Mouse (Mus musculus): ENCODE measurements around the gene Hnrnpa1. TPM values are rescaled to one million over a fixed set of nuclear protein-coding genes. Genes with fewer than 3 reads are reported as not detected.

Gene Hnrnpa1
- polyA plus RNA-seq, 1 experiment = 276 TPM

DNA sequence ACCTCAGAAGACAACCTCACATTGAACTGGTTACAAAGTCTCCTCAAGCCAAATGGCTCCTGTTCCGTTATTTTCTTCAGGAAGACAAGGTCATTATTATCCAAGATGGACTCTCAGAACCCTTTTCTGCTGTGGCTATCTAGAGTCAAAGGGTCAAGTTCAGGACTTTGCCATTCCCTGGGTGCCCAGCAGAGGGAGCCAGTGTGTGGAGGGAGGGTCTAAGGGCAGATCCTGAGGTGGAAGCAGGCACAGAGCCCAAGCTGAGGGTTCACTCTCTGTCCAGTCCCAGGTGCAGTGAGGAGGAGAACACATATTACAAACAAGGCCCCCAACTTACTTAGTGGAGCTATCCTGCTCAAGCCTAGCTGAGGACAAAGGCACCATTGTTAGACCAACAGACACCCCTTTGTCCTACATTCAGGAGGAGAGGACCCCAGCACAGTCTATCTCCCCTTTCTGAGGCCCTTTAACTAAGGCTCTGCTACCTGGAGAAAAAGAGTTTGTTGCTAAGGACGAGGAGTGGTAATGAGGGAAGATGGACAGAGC, 10.0 kb downstream of the Hnrnpa1 start:
- no peak overlapping the region for H3K4me3 ChIP-seq (ENCODE audit: insufficient read depth, low read length)
- peak; percentile 66 for TF ChIP-seq CTCF (IDR thresholded peaks at IDR 0.05; ENCODE audit: extremely low read depth, insufficient read depth, low read length)
- no peak for TF ChIP-seq POLR2A (IDR thresholded peaks at IDR 0.05; ENCODE audit: extremely low read depth, insufficient read depth, low read length)
- H3K4me1 ChIP-seq (ENCODE audit: control insufficient read depth, insufficient read depth, low read length) = no peaks in the 10 kb centered on the region
- no peak overlapping the region for H3K27ac ChIP-seq (ENCODE audit: insufficient read depth, low read length)

- no peak for TF ChIP-seq CTCF (IDR thresholded peaks at IDR 0.05; ENCODE audit: extremely low read depth, insufficient read depth, low read length)
- TF ChIP-seq POLR2A (IDR thresholded peaks at IDR 0.05; ENCODE audit: extremely low read depth, insufficient read depth, low read length) = no peak
- Histone ChIP-seq H3K4me1 (ENCODE audit: control insufficient read depth, insufficient read depth, low read length) (no peaks in the 10 kb centered on the region), H3K4me3 (ENCODE audit: insufficient read depth, low read length) (no peak overlapping the region), H3K27ac (ENCODE audit: insufficient read depth, low read length) (no peak overlapping the region)
Measured at GRCm38 (mm10) chr15:103251595-103251994, 11.4 kb downstream of the Hnrnpa1 start.

- Histone ChIP-seq H3K4me1 (ENCODE audit: control insufficient read depth, insufficient read depth, low read length) (no peaks in the 10 kb centered on the region), H3K4me3 (ENCODE audit: insufficient read depth, low read length) (no peak overlapping the region), H3K27ac (ENCODE audit: insufficient read depth, low read length) (no peak overlapping the region)
- TF ChIP-seq CTCF (IDR thresholded peaks at IDR 0.05; ENCODE audit: extremely low read depth, insufficient read depth, low read length) (no peak), POLR2A (IDR thresholded peaks at IDR 0.05; ENCODE audit: extremely low read depth, insufficient read depth, low read length) (no peak)
Measured at GRCm38 (mm10) chr15:103252660-103253059, 12.4 kb downstream of the Hnrnpa1 start.

DNA sequence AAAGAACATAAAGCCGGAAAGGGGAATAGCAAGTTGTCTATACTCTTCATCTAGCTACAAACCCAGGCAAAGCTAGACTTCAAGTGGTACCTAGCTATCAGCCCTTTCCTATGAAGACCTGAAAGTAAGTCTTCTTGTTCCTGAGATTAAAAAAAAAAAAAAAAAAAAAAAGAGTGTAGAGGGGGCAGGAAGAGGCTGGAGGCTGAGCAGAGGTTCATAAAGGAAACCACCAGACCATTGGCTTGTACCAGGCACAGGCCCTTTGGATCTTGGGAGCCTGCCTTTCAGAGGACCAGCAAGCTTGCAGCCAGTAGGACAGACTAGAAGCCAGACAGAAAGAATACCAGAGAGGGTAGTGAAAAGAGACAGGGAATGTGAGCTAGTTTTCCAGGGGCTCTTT, 13.1 kb downstream of the Hnrnpa1 start:
- TF ChIP-seq CTCF (IDR thresholded peaks at IDR 0.05; ENCODE audit: extremely low read depth, insufficient read depth, low read length) = no peak
- no peak for TF ChIP-seq POLR2A (IDR thresholded peaks at IDR 0.05; ENCODE audit: extremely low read depth, insufficient read depth, low read length)
- H3K4me1 ChIP-seq (ENCODE audit: control insufficient read depth, insufficient read depth, low read length) = no peaks in the 10 kb centered on the region
- no peak overlapping the region for H3K4me3 ChIP-seq (ENCODE audit: insufficient read depth, low read length)
- H3K27ac ChIP-seq (ENCODE audit: insufficient read depth, low read length) = no peak overlapping the region

DNA sequence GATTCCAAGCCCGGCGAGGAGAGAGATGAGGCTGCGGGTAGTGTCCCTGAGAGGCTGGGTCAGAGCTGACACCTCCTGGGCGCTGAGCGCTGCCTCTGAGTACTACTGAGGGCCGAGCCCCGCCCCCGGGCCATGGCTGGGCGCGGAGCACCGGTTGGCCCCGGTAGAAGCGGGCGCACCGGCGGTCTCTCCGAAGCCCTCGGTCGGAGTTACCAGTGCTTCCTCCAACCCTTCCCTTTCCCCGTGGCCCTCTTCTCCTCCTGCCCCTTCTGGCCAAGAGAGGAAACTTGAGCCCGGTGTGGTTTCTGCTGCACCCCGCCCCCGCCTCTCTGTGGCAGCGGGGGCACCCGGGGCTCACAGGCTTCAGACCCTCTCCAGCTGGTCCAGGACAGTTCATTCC, 14.9 kb downstream of the Hnrnpa1 start:
- H3K4me3 ChIP-seq (ENCODE audit: insufficient read depth, low read length) = no peak overlapping the region
- H3K4me1 ChIP-seq (ENCODE audit: control insufficient read depth, insufficient read depth, low read length) = no peaks in the 10 kb centered on the region
- TF ChIP-seq CTCF (IDR thresholded peaks at IDR 0.05; ENCODE audit: extremely low read depth, insufficient read depth, low read length) (no peak), POLR2A (IDR thresholded peaks at IDR 0.05; ENCODE audit: extremely low read depth, insufficient read depth, low read length) (no peak)
- H3K27ac ChIP-seq (ENCODE audit: insufficient read depth, low read length) = no peak overlapping the region

DNA sequence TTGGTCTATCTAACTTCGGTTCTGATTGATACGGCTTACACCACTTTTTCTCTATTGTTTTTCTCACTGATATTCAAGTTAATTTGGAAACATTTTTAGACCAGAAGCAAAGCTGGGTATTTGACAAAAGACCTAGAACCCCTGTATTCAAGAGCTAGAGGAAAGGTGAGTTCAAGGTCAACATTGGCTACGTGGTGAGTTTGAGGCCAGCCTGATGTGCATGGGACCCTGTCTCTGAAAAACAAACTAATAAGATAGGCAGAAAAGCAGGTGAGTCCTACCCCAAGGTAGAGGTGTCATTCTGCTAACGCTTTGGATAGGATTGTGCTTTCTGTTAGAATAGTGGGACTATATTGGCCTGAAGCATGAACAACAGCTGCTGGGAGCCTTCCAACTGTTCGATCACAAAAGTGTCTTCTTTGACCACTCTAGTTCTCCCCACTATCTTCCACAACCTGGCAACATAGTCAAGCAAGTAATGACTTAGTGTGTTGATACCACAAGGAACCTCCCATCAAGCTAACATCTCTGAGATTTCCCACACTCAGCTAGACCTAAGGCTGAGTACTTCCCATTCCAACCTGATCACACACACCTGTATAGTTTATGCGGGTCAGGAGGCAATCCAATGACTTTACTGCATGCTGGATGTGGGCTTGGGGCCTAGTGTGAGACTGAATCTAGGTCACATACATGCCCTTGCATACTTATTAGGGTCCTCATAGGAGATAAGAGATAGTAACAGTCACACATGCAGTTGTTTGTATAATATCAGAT, 16.2 kb downstream of the Hnrnpa1 start:
- Histone ChIP-seq H3K4me1 (ENCODE audit: control insufficient read depth, insufficient read depth, low read length) (no peaks in the 10 kb centered on the region), H3K27ac (ENCODE audit: insufficient read depth, low read length) (no peak overlapping the region), H3K4me3 (ENCODE audit: insufficient read depth, low read length) (no peak overlapping the region)
- no peak for TF ChIP-seq CTCF (IDR thresholded peaks at IDR 0.05; ENCODE audit: extremely low read depth, insufficient read depth, low read length)
- no peak for TF ChIP-seq POLR2A (IDR thresholded peaks at IDR 0.05; ENCODE audit: extremely low read depth, insufficient read depth, low read length)

DNA sequence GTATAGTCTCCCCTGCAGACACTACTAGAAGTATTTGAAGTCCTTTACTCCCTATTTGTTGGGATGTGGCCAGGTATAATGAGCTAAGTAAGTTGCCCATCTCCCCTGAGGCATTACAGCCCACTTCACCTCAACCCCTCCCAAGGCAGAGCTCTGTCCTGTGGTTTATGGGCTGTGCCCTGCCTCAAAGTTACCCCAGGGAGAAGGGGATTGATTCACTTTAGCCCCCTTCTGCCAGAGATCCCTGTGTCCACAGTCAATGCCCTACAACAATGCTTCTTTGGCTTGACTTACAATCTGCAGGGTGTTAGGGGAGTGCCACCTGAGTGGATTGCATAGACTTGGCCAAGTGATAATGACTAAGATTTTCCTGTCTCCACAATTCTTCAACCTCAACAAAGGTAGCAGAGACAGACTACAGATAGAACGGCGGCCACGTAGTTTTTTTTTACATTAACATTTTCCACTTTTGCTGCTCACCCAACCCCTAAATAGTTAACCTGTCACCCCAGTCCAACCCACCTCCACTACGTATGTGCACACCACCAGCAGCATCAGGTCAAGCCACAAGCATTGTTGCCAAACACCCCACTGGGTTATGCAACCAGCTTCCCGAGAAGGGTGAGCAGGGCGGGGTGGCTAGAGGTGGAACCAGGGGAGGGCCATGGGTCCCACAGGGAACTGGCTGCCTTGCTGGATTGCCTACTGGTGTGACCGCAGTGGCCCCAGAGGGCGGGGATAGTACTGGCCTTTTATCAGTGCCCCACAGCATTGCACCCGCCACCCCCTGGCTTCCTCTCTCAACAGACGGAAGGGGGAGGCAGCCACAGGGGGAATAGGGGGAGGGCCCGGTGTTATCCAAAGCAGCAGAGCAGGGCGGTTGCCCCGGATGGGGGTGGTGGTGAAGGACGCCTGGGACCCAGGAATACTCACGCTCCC, 17.8 kb downstream of the Hnrnpa1 start, which contains the start of gene Nfe2:
Gene Nfe2 (minus strand): TSS at position 614 of the 939 bp plus-strand sequence.
- TF ChIP-seq CTCF (IDR thresholded peaks at IDR 0.05; ENCODE audit: extremely low read depth, insufficient read depth, low read length) = no peak
- TF ChIP-seq POLR2A (IDR thresholded peaks at IDR 0.05; ENCODE audit: extremely low read depth, insufficient read depth, low read length) = no peak
- no peak within 1 kb of the TSS for H3K4me3 ChIP-seq (ENCODE audit: insufficient read depth, low read length)
- H3K4me1 ChIP-seq (ENCODE audit: control insufficient read depth, insufficient read depth, low read length) = no peaks in the 10 kb centered on the region
- 0 out of 2 replicates have a peak within 1 kb of the TSS, but pooled peaks have one; percentile 25 for H3K27ac ChIP-seq (ENCODE audit: insufficient read depth, low read length)

DNA sequence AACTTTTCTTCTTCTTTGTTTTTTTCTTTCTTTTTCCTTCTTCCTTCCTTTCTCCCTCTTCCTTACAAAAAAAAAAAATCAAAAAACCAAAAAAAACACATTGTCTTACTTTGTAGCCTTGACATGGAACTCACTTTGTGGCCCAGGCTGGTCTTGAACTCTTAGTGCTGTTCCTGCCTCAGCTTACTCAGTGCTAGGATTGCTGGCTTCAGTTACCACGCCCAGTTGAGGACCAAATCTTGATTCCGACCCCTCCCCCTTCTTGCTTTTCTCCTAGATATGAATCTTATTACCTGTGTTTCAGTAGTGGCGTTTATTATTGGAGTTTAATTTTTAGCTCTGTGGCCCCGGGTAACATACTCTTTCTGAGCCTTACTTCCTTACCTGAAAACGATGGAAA, 18.9 kb downstream of the Hnrnpa1 start:
- Histone ChIP-seq H3K4me3 (ENCODE audit: insufficient read depth, low read length) (no peak overlapping the region), H3K27ac (ENCODE audit: insufficient read depth, low read length) (no peak overlapping the region), H3K4me1 (ENCODE audit: control insufficient read depth, insufficient read depth, low read length) (no peaks in the 10 kb centered on the region)
- no peak for TF ChIP-seq CTCF (IDR thresholded peaks at IDR 0.05; ENCODE audit: extremely low read depth, insufficient read depth, low read length)
- TF ChIP-seq POLR2A (IDR thresholded peaks at IDR 0.05; ENCODE audit: extremely low read depth, insufficient read depth, low read length) = no peak

DNA sequence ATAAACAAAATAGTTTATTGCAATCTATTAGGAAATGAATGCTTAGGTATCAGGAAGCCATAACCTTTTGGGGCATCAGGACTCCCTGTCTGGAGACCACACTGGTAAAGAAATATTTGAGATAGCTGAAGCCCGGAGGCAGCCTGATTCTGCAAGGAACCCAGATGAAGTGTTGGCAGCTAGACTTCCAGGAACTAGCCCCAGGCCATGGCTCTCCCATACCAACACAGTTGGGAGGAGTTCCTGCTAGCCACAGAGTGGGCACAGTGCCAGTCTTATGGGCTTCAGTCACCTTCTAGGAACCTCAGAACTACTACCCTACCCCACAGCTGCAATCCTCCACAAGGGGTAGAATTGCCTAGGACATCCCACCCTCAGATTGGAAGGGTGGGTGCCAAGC, 19.8 kb downstream of the Hnrnpa1 start:
- TF ChIP-seq POLR2A (IDR thresholded peaks at IDR 0.05; ENCODE audit: extremely low read depth, insufficient read depth, low read length) = no peak
- TF ChIP-seq CTCF (IDR thresholded peaks at IDR 0.05; ENCODE audit: extremely low read depth, insufficient read depth, low read length) = no peak
- Histone ChIP-seq H3K27ac (ENCODE audit: insufficient read depth, low read length) (no peak overlapping the region), H3K4me3 (ENCODE audit: insufficient read depth, low read length) (no peak overlapping the region), H3K4me1 (ENCODE audit: control insufficient read depth, insufficient read depth, low read length) (no peaks in the 10 kb centered on the region)
